Mouse (Mus musculus): Measurements from ENCODE around the gene Gm14322. TPM values are rescaled to one million over a fixed set of nuclear protein-coding genes. Genes with fewer than 3 reads are reported as not detected.
"Not testable (repeated sequence)": the region's sequence is repeated elsewhere in the genome, so short reads cannot be mapped to it uniquely, and the experiment has no call there.

Gene Gm14322
- total RNA-seq (2012; rRNA removed) (14.8 and 17.5 TPM in 2 replicates), total RNA-seq (2014; rRNA removed) (19.7 and 30.3 TPM in 2 replicates), polyA plus RNA-seq (2012; ENCODE audit: insufficient read length, low read depth) (6.8 and 9.5 TPM in 2 replicates)

DNA sequence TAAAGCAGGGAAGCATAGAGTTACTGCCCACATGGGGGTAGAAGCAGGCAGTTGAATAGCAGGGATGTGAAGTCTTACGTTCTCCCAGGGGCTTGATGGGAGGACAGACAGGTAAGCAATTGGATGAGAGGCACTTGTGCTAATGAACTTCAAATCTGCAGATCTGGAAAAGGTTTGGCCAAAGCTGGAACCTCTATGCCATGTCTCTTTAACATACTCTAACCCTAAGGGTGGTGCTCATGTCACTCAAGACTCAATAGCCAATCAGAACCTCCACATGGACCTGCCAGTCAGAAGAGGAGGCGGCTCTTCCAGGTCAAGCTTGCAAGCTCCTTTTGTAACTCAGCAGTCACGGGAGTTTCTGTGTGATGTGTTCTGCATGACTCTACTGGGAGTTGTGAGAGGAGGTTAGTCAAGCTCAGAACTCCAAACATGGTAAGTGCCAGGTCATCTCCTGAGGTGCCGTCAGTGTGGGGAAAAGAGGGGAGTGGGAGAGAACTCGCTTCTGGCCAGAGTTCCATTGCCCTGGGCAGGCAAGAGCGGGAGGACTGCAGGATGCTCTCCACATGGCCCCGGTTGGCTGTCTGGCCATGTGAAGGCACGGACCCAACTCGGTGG is at the start of gene Gm14322:
TSS of gene Gm14322 (plus strand) at position 348 of the 618 bp plus-strand sequence.
- Histone ChIP-seq H3K4me3 (replicated peaks in 1 of 3; ENCODE audit: low read depth in 2 of 3, low read length in 2 of 3, poor library complexity in 1 of 3) (peak within 1 kb of the TSS; percentile 42 to 89 (median 71)), H3K9ac (ENCODE audit: insufficient read depth, low read depth) (peak within 1 kb of the TSS; percentile 32; the same call in 1 of the 2 replicates), H3K4me2 (ENCODE audit: insufficient read depth, low read depth, poor library complexity, severe bottlenecking) (peak within 1 kb of the TSS; percentile 67; the same call in 1 of the 2 replicates)
- dilution Hi-C loops (cut with MboI; ENCODE audit: extremely low pct_ligation_motif_present, extremely low pct_unique_long_range_greater_than_20kb, low sequenced_read_pairs); H3K27ac ChIP-seq (ENCODE audit: insufficient read depth, low read depth); H3K27me3 ChIP-seq (replicated peaks); DNase-seq (ENCODE audit: extremely low read depth); in situ Hi-C loops (cut with MboI; ENCODE audit: low pct_ligation_motif_present, low pct_unique_long_range_greater_than_20kb, low sequenced_read_pairs); H3K36me3 ChIP-seq (replicated peaks in 1 of 2; ENCODE audit: control insufficient read depth in 1 of 2, insufficient read depth in 1 of 2, low read length in 1 of 2); H3K9me3 ChIP-seq (replicated peaks; ENCODE audit: low read length); H3K4me1 ChIP-seq (ENCODE audit: control insufficient read depth in 1 of 2, insufficient read depth in 2 of 2); H3K79me2 ChIP-seq (replicated peaks; ENCODE audit: control insufficient read depth, extremely low read depth, insufficient read depth, poor library complexity, severe bottlenecking): not testable (repeated sequence)
- TF ChIP-seq POLR2A (IDR thresholded peaks at IDR 0.05; ENCODE audit: low read depth, low read length) (peak; percentile 51), BHLHE40 (IDR thresholded peaks at IDR 0.05; ENCODE audit: low read depth, low read length) (peak; percentile 32; the same call in 1 of the 2 replicates)

DNA sequence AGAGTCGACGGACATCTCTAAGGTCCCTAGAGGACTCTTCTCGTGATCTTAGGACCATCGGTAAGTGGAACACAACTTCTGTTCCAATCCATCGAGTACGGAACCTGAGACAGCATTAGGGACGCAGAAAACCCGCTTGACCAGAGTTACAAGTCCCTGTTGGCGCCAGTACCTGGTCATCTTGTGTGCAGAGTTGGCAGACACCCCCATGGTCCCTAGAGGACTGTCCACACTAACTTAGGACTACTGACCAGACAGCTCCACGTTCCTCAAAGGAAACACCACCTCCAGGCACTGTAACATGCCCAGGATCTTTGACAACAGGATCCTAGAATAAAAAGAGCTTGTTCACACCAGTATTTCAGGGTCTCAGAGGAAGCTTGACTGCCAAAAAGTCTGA is 17.6 kb upstream of the Gm14322 start:
- dilution Hi-C loops (cut with MboI; ENCODE audit: extremely low pct_ligation_motif_present, extremely low pct_unique_long_range_greater_than_20kb, low sequenced_read_pairs); H3K4me3 ChIP-seq (replicated peaks in 1 of 3; ENCODE audit: low read depth in 2 of 3, low read length in 2 of 3, poor library complexity in 1 of 3); H3K4me2 ChIP-seq (ENCODE audit: insufficient read depth, low read depth, poor library complexity, severe bottlenecking); H3K36me3 ChIP-seq (replicated peaks in 1 of 2; ENCODE audit: control insufficient read depth in 1 of 2, insufficient read depth in 1 of 2, low read length in 1 of 2); H3K79me2 ChIP-seq (replicated peaks; ENCODE audit: control insufficient read depth, extremely low read depth, insufficient read depth, poor library complexity, severe bottlenecking); H3K27me3 ChIP-seq (replicated peaks); in situ Hi-C loops (cut with MboI; ENCODE audit: low pct_ligation_motif_present, low pct_unique_long_range_greater_than_20kb, low sequenced_read_pairs); H3K9me3 ChIP-seq (replicated peaks; ENCODE audit: low read length); H3K9ac ChIP-seq (ENCODE audit: insufficient read depth, low read depth); H3K27ac ChIP-seq (ENCODE audit: insufficient read depth, low read depth); DNase-seq (ENCODE audit: extremely low read depth); H3K4me1 ChIP-seq (ENCODE audit: control insufficient read depth in 1 of 2, insufficient read depth in 2 of 2): not testable (repeated sequence)

DNA sequence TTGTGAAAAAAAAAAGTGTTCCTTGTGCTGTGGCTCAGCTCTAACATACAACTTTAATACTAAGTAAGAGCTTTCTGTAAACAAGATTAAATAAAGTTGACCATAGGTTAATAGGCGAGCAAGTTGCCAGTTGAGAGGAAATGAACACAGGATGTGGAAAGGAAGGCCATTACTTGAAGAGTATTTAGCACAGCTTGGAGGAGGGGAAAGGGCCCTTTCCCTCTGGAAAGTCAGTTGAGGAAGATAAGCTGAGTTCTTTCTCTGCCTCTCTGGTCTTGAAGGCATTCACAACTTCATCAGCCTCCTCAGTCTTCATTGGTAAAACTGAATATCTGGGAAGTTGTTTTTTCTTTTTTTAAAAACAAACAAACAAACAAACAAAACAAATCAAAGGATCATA is 28.3 kb downstream of the Gm14322 start:
- H3K27ac ChIP-seq (ENCODE audit: insufficient read depth, low read depth); H3K9me3 ChIP-seq (replicated peaks; ENCODE audit: low read length); H3K4me3 ChIP-seq (replicated peaks in 1 of 3; ENCODE audit: low read depth in 2 of 3, low read length in 2 of 3, poor library complexity in 1 of 3); in situ Hi-C loops (cut with MboI; ENCODE audit: low pct_ligation_motif_present, low pct_unique_long_range_greater_than_20kb, low sequenced_read_pairs); H3K4me1 ChIP-seq (ENCODE audit: control insufficient read depth in 1 of 2, insufficient read depth in 2 of 2); H3K79me2 ChIP-seq (replicated peaks; ENCODE audit: control insufficient read depth, extremely low read depth, insufficient read depth, poor library complexity, severe bottlenecking); H3K27me3 ChIP-seq (replicated peaks); H3K4me2 ChIP-seq (ENCODE audit: insufficient read depth, low read depth, poor library complexity, severe bottlenecking); H3K36me3 ChIP-seq (replicated peaks in 1 of 2; ENCODE audit: control insufficient read depth in 1 of 2, insufficient read depth in 1 of 2, low read length in 1 of 2); DNase-seq (ENCODE audit: extremely low read depth); H3K9ac ChIP-seq (ENCODE audit: insufficient read depth, low read depth); dilution Hi-C loops (cut with MboI; ENCODE audit: extremely low pct_ligation_motif_present, extremely low pct_unique_long_range_greater_than_20kb, low sequenced_read_pairs): not testable (repeated sequence)

DNA sequence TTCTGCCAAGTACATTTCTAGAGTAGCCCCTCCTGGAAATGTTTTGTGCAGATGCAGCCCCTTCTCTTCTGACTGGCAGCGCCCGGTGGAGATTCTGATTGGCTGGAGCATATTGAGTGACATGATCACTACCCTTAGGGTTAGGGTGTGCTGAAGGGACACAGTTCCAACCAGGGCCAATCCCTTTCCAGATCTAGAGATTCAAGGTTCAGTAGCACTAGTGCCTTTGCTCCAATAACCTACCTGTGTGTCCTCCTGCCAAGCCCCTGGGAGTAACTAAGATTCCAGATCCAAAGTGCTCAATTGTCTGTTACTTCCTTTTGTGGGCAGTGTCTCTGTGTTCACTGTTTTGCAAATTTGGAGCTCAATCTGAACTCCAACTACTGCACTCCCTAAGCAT is 47.1 kb downstream of the Gm14322 start:
- H3K79me2 ChIP-seq (replicated peaks; ENCODE audit: control insufficient read depth, extremely low read depth, insufficient read depth, poor library complexity, severe bottlenecking); H3K9ac ChIP-seq (ENCODE audit: insufficient read depth, low read depth); H3K4me3 ChIP-seq (replicated peaks in 1 of 3; ENCODE audit: low read depth in 2 of 3, low read length in 2 of 3, poor library complexity in 1 of 3); H3K36me3 ChIP-seq (replicated peaks in 1 of 2; ENCODE audit: control insufficient read depth in 1 of 2, insufficient read depth in 1 of 2, low read length in 1 of 2); H3K4me1 ChIP-seq (ENCODE audit: control insufficient read depth in 1 of 2, insufficient read depth in 2 of 2); dilution Hi-C loops (cut with MboI; ENCODE audit: extremely low pct_ligation_motif_present, extremely low pct_unique_long_range_greater_than_20kb, low sequenced_read_pairs); H3K27me3 ChIP-seq (replicated peaks); H3K27ac ChIP-seq (ENCODE audit: insufficient read depth, low read depth); H3K9me3 ChIP-seq (replicated peaks; ENCODE audit: low read length); H3K4me2 ChIP-seq (ENCODE audit: insufficient read depth, low read depth, poor library complexity, severe bottlenecking); DNase-seq (ENCODE audit: extremely low read depth); in situ Hi-C loops (cut with MboI; ENCODE audit: low pct_ligation_motif_present, low pct_unique_long_range_greater_than_20kb, low sequenced_read_pairs): not testable (repeated sequence)

Other genes starting within 250 kb of the Gm14322 start
- gene Gm14406, start 181.1 kb upstream of the Gm14322 start, total RNA-seq (2012; rRNA removed), result 4.8 and 7.6 TPM in 2 replicates
- 11.2 and 17.9 TPM in 2 replicates for gene Gm14406, start 181.1 kb upstream of the Gm14322 start, total RNA-seq (2014; rRNA removed)
- gene Gm14406, start 181.1 kb upstream of the Gm14322 start, polyA plus RNA-seq (2012; ENCODE audit: insufficient read length, low read depth), result 6.2 and 10.2 TPM in 2 replicates
- 23.8 and 27.4 TPM in 2 replicates for gene Gm14325, start 81.0 kb downstream of the Gm14322 start, total RNA-seq (2012; rRNA removed)
- 79.1 and 90.6 TPM in 2 replicates for gene Gm14325, start 81.0 kb downstream of the Gm14322 start, total RNA-seq (2014; rRNA removed)
- gene Gm14325, start 81.0 kb downstream of the Gm14322 start, polyA plus RNA-seq (2012; ENCODE audit: insufficient read length, low read depth), result 16.3 and 23.1 TPM in 2 replicates
- gene Gm14327, start 137.8 kb downstream of the Gm14322 start, total RNA-seq (2012; rRNA removed), result 0.85 and 1.7 TPM in 2 replicates
- 1.3 and 5.8 TPM in 2 replicates for gene Gm14327, start 137.8 kb downstream of the Gm14322 start, total RNA-seq (2014; rRNA removed)
- 0.74 and 1.1 TPM in 2 replicates for gene Gm14327, start 137.8 kb downstream of the Gm14322 start, polyA plus RNA-seq (2012; ENCODE audit: insufficient read length, low read depth)
- 4.0 and 4.1 TPM in 2 replicates for gene Zfp972, start 166.3 kb downstream of the Gm14322 start, total RNA-seq (2012; rRNA removed)
- gene Zfp972, start 166.3 kb downstream of the Gm14322 start, total RNA-seq (2014; rRNA removed), result 3.3 and 3.5 TPM in 2 replicates
- gene Zfp972, start 166.3 kb downstream of the Gm14322 start, polyA plus RNA-seq (2012; ENCODE audit: insufficient read length, low read depth), result 3.0 and 11.8 TPM in 2 replicates
- 11.3 and 14.9 TPM in 2 replicates for gene Gm14326, start 198.0 kb downstream of the Gm14322 start, total RNA-seq (2012; rRNA removed)
- gene Gm14326, start 198.0 kb downstream of the Gm14322 start, total RNA-seq (2014; rRNA removed), result 25.9 and 29.6 TPM in 2 replicates
- gene Gm14326, start 198.0 kb downstream of the Gm14322 start, polyA plus RNA-seq (2012; ENCODE audit: insufficient read length, low read depth), result 11.8 and 19.0 TPM in 2 replicates